Mouse (Mus musculus) heart, adult 2 months (tissue): Measurements from ENCODE around the gene Tet1. TPM values are rescaled to one million over a fixed set of nuclear protein-coding genes. Genes with fewer than 3 reads are reported as not detected.
A peak's percentile ranks its signal among the peaks of the same experiment; 100 is the strongest.

Source experiments
- DNase-seq, 2 experiments: peaks; one replicate each; pipeline ENCODE4 v3.0.0; 2021
- H3K27ac ChIP-seq: fragments of 200-600 bp; 2 replicates; pipeline ENCODE4 v1.8.1; 2022
- H3K27me3 ChIP-seq: fragments of 200-500 bp; 2 replicates; pipeline ENCODE4 v1.6.1; 2012; ENCODE audit warnings: mild to moderate bottlenecking, low read length, inconsistent platforms, mixed read lengths; ENCODE audit not compliant: control insufficient read depth, insufficient read depth
- H3K36me3 ChIP-seq: fragments of 200-500 bp; 2 replicates; pipeline ENCODE4 v1.6.1; 2012; ENCODE audit warnings: low read length, inconsistent platforms; ENCODE audit not compliant: control insufficient read depth, insufficient read depth
- H3K4me1 ChIP-seq: fragments of 200-500 bp; 2 replicates; pipeline ENCODE4 v1.6.1; 2011; ENCODE audit warnings: low read length; ENCODE audit not compliant: control insufficient read depth, insufficient read depth
- H3K4me3 ChIP-seq: fragments of 200-600 bp; 2 replicates; pipeline ENCODE4 v1.8.1; 2022
- H3K79me2 ChIP-seq: fragments of 200-500 bp; replicated peaks from 2 replicates; pipeline ENCODE4 v1.6.1; 2012; ENCODE audit warnings: mild to moderate bottlenecking, inconsistent platforms, low read length, moderate library complexity, mixed read lengths; ENCODE audit not compliant: control insufficient read depth, insufficient read depth
- H3K9ac ChIP-seq: fragments of 200-500 bp; 2 replicates; pipeline ENCODE4 v1.6.1; 2012; ENCODE audit warnings: low read depth, mild to moderate bottlenecking, control low read depth, inconsistent platforms, low read length, mixed read lengths
- CTCF ChIP-seq: fragments of 200-600 bp; IDR thresholded peaks from 2 replicates; pipeline ENCODE4 v1.8.1; 2022; ENCODE audit warnings: antibody characterized with exemption, mild to moderate bottlenecking, moderate library complexity
- EP300 ChIP-seq: fragments of 200-500 bp; IDR thresholded peaks from 2 replicates; pipeline ENCODE4 v1.6.1; 2011; ENCODE audit warnings: low read depth, low read length, control low read depth; ENCODE audit not compliant: insufficient read depth
- POLR2A ChIP-seq: fragments of 200-500 bp; IDR thresholded peaks from 2 replicates; pipeline ENCODE4 v1.6.1; 2011; ENCODE audit warnings: mild to moderate bottlenecking, low read depth, low read length, control low read depth; ENCODE audit not compliant: insufficient read depth
- WGBS: fragments of 180-500 bp; shearing (Covaris S2); methylation state at CpG from one replicate; pipeline ENCODE4 v1.1.7; 2018; 5-methylcytosine and 5-hydroxymethylcytosine counted together
- intact Hi-C: fragments of 180-260 bp; cut with DNase I; formaldehyde crosslinking; loops from one replicate; pipeline ENCODE4 v1.15.1; 2025
- polyA plus RNA-seq: library from polyadenylated mRNA; depleted of rRNA; stranded (reverse); fragments of >200 nt; gene quantifications from 2 replicates; pipeline ENCODE4 v1.2.3, GENCODE M21; 2012
- total RNA-seq, 2 experiments: library from RNA; stranded (reverse); gene quantifications; 2 replicates each; pipeline ENCODE4 v1.2.3; 2021

Gene Tet1
- total and polyA plus RNA-seq, 3 experiments, result 2.3 to 6.6 (median 5.3) TPM

- no peaks in the 10 kb centered on the region for H3K36me3 ChIP-seq
- no peaks in the 10 kb centered on the region for H3K4me1 ChIP-seq
- H3K27me3 ChIP-seq, result no peaks in the 10 kb centered on the region
- intact Hi-C loops, result no loop called here
- no peaks in the 10 kb centered on the region for H3K79me2 ChIP-seq
- no peak overlapping the region for H3K9ac ChIP-seq
- H3K4me3 ChIP-seq, result no peak overlapping the region
- no peak overlapping the region for H3K27ac ChIP-seq
- TF ChIP-seq CTCF (no peak), EP300 (no peak)
- 71% methylated on average over 3 of the region's 3 CpGs for WGBS
- DNase-seq, result no peak
Observed at GRCm38 (mm10) chr10:62894447-62894846, 14.3 kb downstream of the Tet1 start.

DNA sequence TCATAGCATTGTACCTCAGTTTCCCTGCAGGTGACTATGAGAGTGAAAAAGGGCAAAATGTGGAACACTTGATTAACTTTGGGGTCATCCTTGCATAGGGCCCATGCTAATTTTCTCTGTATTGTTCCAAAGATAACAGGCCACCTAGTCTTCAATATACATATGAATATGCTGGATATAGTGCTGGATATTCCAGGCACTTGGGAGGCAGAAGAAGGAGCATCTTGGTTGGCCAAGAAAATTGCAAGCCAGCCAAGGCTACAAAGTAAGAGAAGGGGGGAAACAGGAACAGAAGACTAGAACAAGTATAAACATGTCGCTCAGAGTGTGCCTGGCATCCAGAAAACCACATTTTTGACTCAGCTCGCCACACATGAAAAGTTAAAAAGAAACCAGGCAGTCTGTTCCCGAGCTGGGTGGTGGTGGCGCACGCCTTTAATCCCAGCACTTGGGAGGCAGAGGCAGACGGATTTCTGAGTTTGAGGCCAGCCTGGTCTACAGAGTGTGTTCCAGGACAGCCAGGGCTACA, 15.4 kb downstream of the Tet1 start:
- DNase-seq, result no peak
- H3K9ac ChIP-seq, result no peak overlapping the region
- no peaks in the 10 kb centered on the region for H3K79me2 ChIP-seq
- intact Hi-C loops, result no loop called here
- H3K27me3 ChIP-seq, result no peaks in the 10 kb centered on the region
- WGBS, result 76% methylated on average over 6 of the region's 6 CpGs
- TF ChIP-seq EP300, result no peak
- TF ChIP-seq POLR2A, result no peak
- TF ChIP-seq CTCF, result no peak
- no peak overlapping the region for H3K4me3 ChIP-seq
- no peaks in the 10 kb centered on the region for H3K4me1 ChIP-seq
- H3K27ac ChIP-seq, result no peak overlapping the region
- H3K36me3 ChIP-seq, result no peaks in the 10 kb centered on the region

DNA sequence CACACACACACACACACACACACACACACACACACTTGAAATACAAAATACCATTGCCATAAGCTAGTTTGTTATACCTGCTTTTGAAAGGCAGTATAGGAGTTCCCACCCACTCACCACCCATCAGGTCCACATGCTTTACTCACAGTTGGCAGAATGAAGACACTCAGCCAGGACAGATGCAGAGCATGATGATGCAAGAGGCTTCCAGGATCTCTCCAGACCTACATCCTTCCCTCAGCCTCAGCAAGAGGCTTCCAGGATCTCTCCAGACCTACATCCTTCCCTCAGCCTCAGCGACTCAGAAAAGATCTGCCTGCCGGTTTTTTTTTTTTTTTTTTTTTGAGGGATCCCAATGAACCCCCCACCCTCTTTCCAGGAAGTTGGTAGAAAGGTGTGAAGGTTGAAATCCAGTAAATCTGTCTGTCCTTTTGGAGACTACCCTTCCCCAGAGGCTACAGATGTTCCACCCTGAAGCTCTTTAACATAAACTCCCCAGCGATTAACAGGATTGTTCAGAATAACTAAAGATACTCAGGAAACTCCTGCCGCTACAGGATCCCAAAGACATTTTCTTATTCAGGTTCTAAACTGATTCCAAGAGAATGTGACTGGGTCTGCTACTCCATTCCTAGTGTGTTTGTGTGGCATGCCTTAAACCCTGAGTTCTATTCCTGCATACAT, 16.1 kb downstream of the Tet1 start:
- Histone ChIP-seq H3K36me3 (no peaks in the 10 kb centered on the region), H3K9ac (no peak overlapping the region), H3K4me1 (no peaks in the 10 kb centered on the region), H3K27ac (no peak overlapping the region), H3K4me3 (no peak overlapping the region), H3K79me2 (no peaks in the 10 kb centered on the region), H3K27me3 (no peaks in the 10 kb centered on the region)
- intact Hi-C loops, result no loop called here
- no peak for DNase-seq
- 26% methylated on average over 4 of the region's 4 CpGs for WGBS
- TF ChIP-seq EP300, result no peak
- TF ChIP-seq POLR2A, result no peak
- no peak for TF ChIP-seq CTCF

- TF ChIP-seq CTCF, result no peak
- TF ChIP-seq EP300, result no peak
- TF ChIP-seq POLR2A, result no peak
- Histone ChIP-seq H3K36me3 (no peaks in the 10 kb centered on the region), H3K79me2 (no peaks in the 10 kb centered on the region), H3K4me3 (no peak overlapping the region), H3K9ac (no peak overlapping the region), H3K27me3 (no peaks in the 10 kb centered on the region; the same call in 1 of the 2 replicates), H3K27ac (no peak overlapping the region), H3K4me1 (no peaks in the 10 kb centered on the region)
- intact Hi-C loops, result no loop called here
- DNase-seq, result no peak
- 84% methylated on average over 3 of the region's 3 CpGs for WGBS
Observed at GRCm38 (mm10) chr10:62891025-62891424, 17.8 kb downstream of the Tet1 start.

DNA sequence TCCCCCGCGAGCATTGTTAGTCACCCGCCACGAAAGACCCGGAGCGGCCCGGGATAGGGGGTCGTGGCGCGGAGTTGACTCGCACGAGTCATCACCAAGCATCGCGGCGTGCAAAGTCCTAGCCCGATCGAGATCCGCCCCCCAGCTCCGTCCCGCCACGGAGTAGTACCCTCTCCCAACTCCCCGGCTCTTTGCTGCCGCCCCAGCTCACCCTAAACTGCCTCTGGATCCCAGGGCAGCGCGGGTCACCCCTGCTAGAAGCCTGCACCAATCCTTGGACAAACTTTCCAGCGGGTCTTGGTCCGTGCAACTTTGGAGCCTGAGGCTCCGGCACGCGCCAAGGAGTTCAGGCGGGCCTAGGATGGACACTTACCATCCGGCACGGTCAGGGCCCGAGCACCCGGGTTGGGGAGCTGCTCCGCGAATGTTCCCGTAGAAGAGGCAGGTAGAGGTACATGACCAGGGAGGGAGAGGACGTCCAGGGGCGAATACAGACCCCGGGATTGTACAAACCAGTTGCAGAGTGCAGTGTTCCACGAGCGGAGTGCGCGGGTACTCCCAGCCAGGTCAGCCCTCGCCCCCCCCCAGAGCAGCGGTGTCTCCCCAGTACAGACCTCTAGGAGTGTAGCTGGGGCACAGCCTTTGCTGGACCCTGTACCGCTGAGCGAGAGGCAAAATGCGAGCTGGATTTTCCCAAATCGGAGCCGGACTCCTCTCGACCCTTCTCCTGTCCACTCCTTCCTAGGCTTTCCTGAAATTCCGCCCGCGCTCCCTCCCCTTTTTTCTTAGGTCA, 21.8 kb downstream of the Tet1 start:
- Histone ChIP-seq H3K27ac (no peak overlapping the region), H3K9ac (peak overlapping the region; percentile 49), H3K4me3 (peak overlapping the region; percentile 46), H3K79me2 (no peaks in the 10 kb centered on the region), H3K27me3 (no peaks in the 10 kb centered on the region; the same call in 1 of the 2 replicates), H3K4me1 (no peaks in the 10 kb centered on the region), H3K36me3 (no peaks in the 10 kb centered on the region)
- intact Hi-C loops, result loop anchor here (2.0 kb wide), 1 partner anchor 22 kb away; no protein-coding TSS in a partner anchor
- 2% methylated on average over 56 of the region's 56 CpGs for WGBS
- peak; percentile 37 to 67 for DNase-seq
- TF ChIP-seq POLR2A (no peak), CTCF (no peak), EP300 (no peak)
